Mouse (Mus musculus) cortical plate, adult 2 months (tissue): ENCODE measurements around the gene Dus4l. TPM values are rescaled to one million over a fixed set of nuclear protein-coding genes. Genes with fewer than 3 reads are reported as not detected.

Experiments
- H3K27ac ChIP-seq: fragments of 200-500 bp; 2 replicates; pipeline ENCODE4 v1.5.1; 2012; ENCODE audit warnings: low read length, control low read depth, inconsistent platforms; ENCODE audit not compliant: insufficient read depth
- H3K4me1 ChIP-seq: fragments of 200-500 bp; 2 replicates; pipeline ENCODE4 v1.6.1; 2011; ENCODE audit warnings: low read length; ENCODE audit not compliant: control insufficient read depth, insufficient read depth
- H3K4me3 ChIP-seq: fragments of 200-500 bp; 2 replicates; pipeline ENCODE4 v1.5.1; 2011; ENCODE audit warnings: mild to moderate bottlenecking, low read length, control low read depth; ENCODE audit not compliant: insufficient read depth
- CTCF ChIP-seq: fragments of 200-500 bp; IDR thresholded peaks from 2 replicates; pipeline ENCODE4 v1.5.1; 2011; ENCODE audit warnings: mild to moderate bottlenecking, control low read depth, low read length; ENCODE audit not compliant: insufficient read depth; ENCODE audit errors: extremely low read depth
- POLR2A ChIP-seq: fragments of 200-500 bp; IDR thresholded peaks from 2 replicates; pipeline ENCODE4 v1.6.1; 2011; ENCODE audit warnings: mild to moderate bottlenecking, low read length, control low read depth; ENCODE audit not compliant: insufficient read depth; ENCODE audit errors: extremely low read depth
- polyA plus RNA-seq: library from polyadenylated mRNA; depleted of rRNA; stranded (reverse); fragments of >200 nt; gene quantifications from 2 replicates; pipeline ENCODE4 v1.2.3, GENCODE M21; 2012; rRNA removed

Dus4l gene
- polyA plus RNA-seq, 1 experiment, result 6.6 TPM

- TF ChIP-seq POLR2A (no peak), CTCF (no peak)
- Histone ChIP-seq H3K4me3 (no peak overlapping the region), H3K4me1 (no peaks in the 10 kb centered on the region), H3K27ac (no peak overlapping the region)
Measured at GRCm38 (mm10) chr12:31603586-31603985, 51.0 kb downstream of the Dus4l start.

- TF ChIP-seq POLR2A (no peak), CTCF (no peak)
- no peak overlapping the region for H3K27ac ChIP-seq
- no peaks in the 10 kb centered on the region for H3K4me1 ChIP-seq
- no peak overlapping the region for H3K4me3 ChIP-seq
Measured at GRCm38 (mm10) chr12:31594296-31594695, 60.3 kb downstream of the Dus4l start.

- no peak overlapping the region for H3K27ac ChIP-seq
- H3K4me1 ChIP-seq, result no peaks in the 10 kb centered on the region
- no peak overlapping the region for H3K4me3 ChIP-seq
- TF ChIP-seq POLR2A, result no peak
- no peak for TF ChIP-seq CTCF
Measured at GRCm38 (mm10) chr12:31592011-31592410, 62.6 kb downstream of the Dus4l start.

Other genes starting within 250 kb of the Dus4l start
- 10.0 and 10.7 TPM in 2 replicates for gene Cbll1, start 155.2 kb downstream of the Dus4l start, polyA plus RNA-seq
- 3.5 and 4.5 TPM in 2 replicates for gene Slc26a4, start 94.9 kb downstream of the Dus4l start, polyA plus RNA-seq
- 40.4 and 43.3 TPM in 2 replicates for gene Bcap29, start 20.2 kb downstream of the Dus4l start, polyA plus RNA-seq
- 30.1 and 30.6 TPM in 2 replicates for gene Cog5, start within 50 bp of the Dus4l start, polyA plus RNA-seq
- gene Gpr22, start 59.1 kb upstream of the Dus4l start, polyA plus RNA-seq, result 26.5 and 33.1 TPM in 2 replicates